In genomic region chr7:39942262-39942900, GRCm38 (mm10) we compare ENCODE assay signal across 13 mouse cellular contexts.
DNase-seq lines count a peak whose midpoint lies in the region; ATAC-seq and TF ChIP-seq lines count a peak whose summit lies in the region.
"Had no signal": no experiment of that assay in that cellular context is flagged by ENCODE, and none has a peak within 500 bp of the region (broad histone marks: within the 10 kb centered on the region; RNA-seq: fewer than 3 reads in every experiment).

No protein-coding gene starts in this region.

- peak; percentile 2 for DNase-seq in cerebellum, adult 18-20 months
- DNase-seq in cerebellum, adult 11 months: no peak
- peak; percentile 10 for DNase-seq in kidney, postnatal 10 days
- DNase-seq in kidney, adult 2 months: no peak
- peak; percentile 85 for DNase-seq in Muller cell, postnatal 12 days (ENCODE audit: inconsistent ontology term)
- no peak for DNase-seq in right cerebral cortex, postnatal 14 days
- no peak for DNase-seq in urinary bladder, adult 2 months (ENCODE audit: low spot score)
- DNase-seq: kidney, adult 9 months; thymus, postnatal 25 days had no signal

- H3K9ac ChIP-seq in hindbrain, embryonic 12.5 days: no peak overlapping the region
- H3K9ac ChIP-seq: embryonic facial prominence, embryonic 12.5 days; heart, embryonic 13.5 days; liver, embryonic 12.5 days had no signal

- H3K4me1 ChIP-seq in kidney, adult 2 months (ENCODE audit: control insufficient read depth, insufficient read depth, low read length): no peaks in the 10 kb centered on the region
- no peaks in the 10 kb centered on the region for H3K4me1 ChIP-seq in hindbrain, embryonic 12.5 days
- H3K4me1 ChIP-seq: embryonic facial prominence, embryonic 12.5 days; heart, embryonic 13.5 days; liver, embryonic 12.5 days had no signal

- no peaks in the 10 kb centered on the region for H3K36me3 ChIP-seq in kidney, adult 2 months (ENCODE audit: control insufficient read depth, insufficient read depth, low read length)
- no peaks in the 10 kb centered on the region for H3K36me3 ChIP-seq in hindbrain, embryonic 12.5 days
- H3K36me3 ChIP-seq: embryonic facial prominence, embryonic 12.5 days; heart, embryonic 13.5 days; liver, embryonic 12.5 days had no signal

- H3K27ac ChIP-seq in kidney, adult 2 months (ENCODE audit: insufficient read depth, low read depth, low read length): no peak overlapping the region
- H3K27ac ChIP-seq in hindbrain, embryonic 12.5 days: no peak overlapping the region
- H3K27ac ChIP-seq: embryonic facial prominence, embryonic 12.5 days; heart, embryonic 13.5 days; liver, embryonic 12.5 days had no signal

- no peak overlapping the region for H3K4me3 ChIP-seq in kidney, adult 2 months (ENCODE audit: insufficient read depth, low read depth, low read length)
- H3K4me3 ChIP-seq in hindbrain, embryonic 12.5 days: no peak overlapping the region
- H3K4me3 ChIP-seq: embryonic facial prominence, embryonic 12.5 days; heart, embryonic 13.5 days; liver, embryonic 12.5 days had no signal

- no peak overlapping the region for H3K4me2 ChIP-seq in hindbrain, embryonic 12.5 days (replicated peaks)
- H3K4me2 ChIP-seq: embryonic facial prominence, embryonic 12.5 days; heart, embryonic 13.5 days; liver, embryonic 12.5 days had no signal

- 57% methylated on average over 1 of the region's 1 CpGs for WGBS in kidney, adult 2 months
- 55% methylated on average over 1 of the region's 1 CpGs for WGBS in hindbrain, embryonic 12.5 days

- H3K9me3 ChIP-seq in hindbrain, embryonic 12.5 days (replicated peaks): no peaks in the 10 kb centered on the region
- H3K9me3 ChIP-seq: embryonic facial prominence, embryonic 12.5 days; heart, embryonic 13.5 days; liver, embryonic 12.5 days had no signal

- no peak for TF ChIP-seq POLR2A in kidney, adult 2 months (IDR thresholded peaks at IDR 0.05; ENCODE audit: low read depth, low read length)

- no peak for TF ChIP-seq CTCF in kidney, adult 2 months (conservative IDR thresholded peaks at IDR 0.05; ENCODE audit: insufficient read depth, insufficient read length, low read depth, low read length)

- H3K27me3 ChIP-seq in kidney, adult 2 months (replicated peaks; ENCODE audit: control insufficient read depth, insufficient read depth, low read length): no peaks in the 10 kb centered on the region
- no peaks in the 10 kb centered on the region for H3K27me3 ChIP-seq in hindbrain, embryonic 12.5 days
- H3K27me3 ChIP-seq: embryonic facial prominence, embryonic 12.5 days; heart, embryonic 13.5 days; liver, embryonic 12.5 days had no signal

- peak; percentile 75; the same call in 1 of the 2 replicates for ATAC-seq in hindbrain, embryonic 12.5 days (ENCODE audit: low FRiP score)
- ATAC-seq: liver, embryonic 12.5 days had no signal

Comparison
In these comparisons a context has a peak if more than half of its experiments do, and no peak if none do; other contexts are left out.
1. DNase-seq: peak in cerebellum, adult 18-20 months (2 of 2), kidney, postnatal 10 days (single experiment) and Muller cell, postnatal 12 days (single experiment); none in cerebellum, adult 11 months (single experiment), kidney, adult 2 months (single experiment), right cerebral cortex, postnatal 14 days (single experiment) and urinary bladder, adult 2 months (single experiment).